ENCODE assay signal across 7 mouse cellular contexts in genomic region chr15:82147611-82148111, GRCm38 (mm10). TPM values are rescaled to one million over a fixed set of nuclear protein-coding genes. Genes with fewer than 3 reads are reported as not detected.
DNase-seq lines count a peak whose midpoint lies in the region; ATAC-seq lines count a peak whose summit lies in the region.

No protein-coding gene starts in this region.

- intact Hi-C loops in left cerebral cortex, postnatal 14 days (cut with DNase I), result no loop called here

- peaks cover 15% of the 10 kb centered on the region for H3K4me1 ChIP-seq in hindbrain, embryonic 16.5 days (ENCODE audit: control insufficient read depth, insufficient read depth, low read depth, low read length)
- H3K4me1 ChIP-seq in midbrain, embryonic 11.5 days (ENCODE audit: control insufficient read depth, insufficient read depth, low read length), result peaks cover 32% of the 10 kb centered on the region

- ATAC-seq in frontal cortex, adult (ENCODE audit: low TSS enrichment), result peak; percentile 35
- ATAC-seq in hindbrain, embryonic 16.5 days, result no peak
- peak; percentile 17; the same call in 1 of the 2 replicates for ATAC-seq in midbrain, embryonic 11.5 days (ENCODE audit: low FRiP score)

- no peaks in the 10 kb centered on the region for H3K9me3 ChIP-seq in hindbrain, embryonic 16.5 days (ENCODE audit: control insufficient read depth, low read length)
- H3K9me3 ChIP-seq in midbrain, embryonic 11.5 days (ENCODE audit: control insufficient read depth, low read length), result no peaks in the 10 kb centered on the region

- no peaks in the 10 kb centered on the region for H3K36me3 ChIP-seq in hindbrain, embryonic 16.5 days (ENCODE audit: control insufficient read depth, insufficient read depth, low read length)
- peaks cover 2% of the 10 kb centered on the region; the same call in 1 of the 2 replicates for H3K36me3 ChIP-seq in midbrain, embryonic 11.5 days (ENCODE audit: control insufficient read depth, insufficient read depth, low read length)

- no peaks in the 10 kb centered on the region for H3K27me3 ChIP-seq in hindbrain, embryonic 16.5 days (replicated peaks; ENCODE audit: control insufficient read depth, insufficient read depth, low read length)
- no peaks in the 10 kb centered on the region for H3K27me3 ChIP-seq in midbrain, embryonic 11.5 days (ENCODE audit: control insufficient read depth, insufficient read depth, low read length)

- DNase-seq in adipocyte (ENCODE audit: low spot score), result peak; percentile 67
- peak; percentile 63 for DNase-seq in cerebellum, adult 8-10 months
- DNase-seq in left cerebral cortex, postnatal 14 days (ENCODE audit: low spot score in 2 of 2), result peak; percentile 65 to 75
- DNase-seq in midbrain, embryonic 11.5 days (ENCODE audit: low spot score, missing footprints), result peak; percentile 95
- peak; percentile 35 to 46 for DNase-seq in spleen, adult 18-20 months

- peak overlapping the region; percentile 83 for H3K9ac ChIP-seq in hindbrain, embryonic 16.5 days (ENCODE audit: low read depth, low read length)
- H3K9ac ChIP-seq in midbrain, embryonic 11.5 days (ENCODE audit: low read length), result peak overlapping the region; percentile 93

- peak overlapping the region; percentile 84 for H3K4me3 ChIP-seq in hindbrain, embryonic 16.5 days (ENCODE audit: low read length)
- peak overlapping the region; percentile 89 for H3K4me3 ChIP-seq in midbrain, embryonic 11.5 days (ENCODE audit: low read depth, low read length)

- peak overlapping the region; percentile 63 for H3K4me2 ChIP-seq in hindbrain, embryonic 16.5 days (ENCODE audit: low read length)
- H3K4me2 ChIP-seq in midbrain, embryonic 11.5 days, result peak overlapping the region; percentile 61

- WGBS in hindbrain, embryonic 16.5 days, result under 1% methylated on average over 24 of the region's 50 CpGs
- WGBS in midbrain, embryonic 11.5 days, result under 1% methylated on average over 43 of the region's 50 CpGs

- peak overlapping the region; percentile 98 for H3K27ac ChIP-seq in hindbrain, embryonic 16.5 days (ENCODE audit: low read depth, low read length)
- H3K27ac ChIP-seq in midbrain, embryonic 11.5 days (ENCODE audit: low read depth, low read length), result peak overlapping the region; percentile 95

RNA-seq across cellular contexts. Expression of gene Srebf2, which starts 0.7 kb away (rescaled TPM):
- 179 and 196 TPM in 2 replicates for polyA plus RNA-seq in hindbrain, embryonic 16.5 days (2015; fragmentation: Nextera tagmentation; extraction: Ambion mirVana)
- total RNA-seq in left cerebral cortex, postnatal 14 days (2021), result 100 to 1,000 TPM; 173 to 195 TPM
- 148 and 170 TPM in 2 replicates for polyA plus RNA-seq in midbrain, embryonic 11.5 days (2014; fragmentation: Nextera tagmentation; extraction: Ambion mirVana)

RNA-seq across cellular contexts. Expression of gene Ccdc134, which starts 19.9 kb away (rescaled TPM):
- 10.6 and 11.9 TPM in 2 replicates for polyA plus RNA-seq in hindbrain, embryonic 16.5 days (2015; fragmentation: Nextera tagmentation; extraction: Ambion mirVana)
- 10 to 100 TPM; 10.1 to 12.9 TPM for total RNA-seq in left cerebral cortex, postnatal 14 days (2021)
- polyA plus RNA-seq in midbrain, embryonic 11.5 days (2014; fragmentation: Nextera tagmentation; extraction: Ambion mirVana), result 17.2 and 18.5 TPM in 2 replicates

Comparison
In these comparisons a context has a peak if more than half of its experiments do, and no peak if none do; other contexts are left out.
1. DNase-seq: peak in every context shown above with its lines; median percentile 95 in midbrain, embryonic 11.5 days; 70 in left cerebral cortex, postnatal 14 days; 67 in adipocyte; 63 in cerebellum, adult 8-10 months; 40 in spleen, adult 18-20 months.